Mouse (Mus musculus) testis, adult 2 months (tissue): ENCODE results near the gene Nxpe4. TPM values are rescaled to one million over a fixed set of nuclear protein-coding genes. Genes with fewer than 3 reads are reported as not detected.
"Not testable (repeated sequence)": the region's sequence is repeated elsewhere in the genome, so short reads cannot be mapped to it uniquely, and the experiment has no call there.

ENCODE experiments used
- H3K27ac ChIP-seq: fragments of 200-500 bp; 2 replicates; pipeline ENCODE4 v1.5.1; 2012; ENCODE audit warnings: low read depth, low read length; ENCODE audit not compliant: control insufficient read depth, insufficient read depth
- H3K27me3 ChIP-seq: fragments of 200-500 bp; 2 replicates; pipeline ENCODE4 v1.6.1; 2012; ENCODE audit warnings: mild to moderate bottlenecking, low read length, moderate library complexity; ENCODE audit not compliant: control insufficient read depth, insufficient read depth
- H3K36me3 ChIP-seq: fragments of 200-500 bp; 2 replicates; pipeline ENCODE4 v1.6.1; 2012; ENCODE audit warnings: mild to moderate bottlenecking, low read length; ENCODE audit not compliant: control insufficient read depth, insufficient read depth
- H3K4me1 ChIP-seq: fragments of 200-500 bp; 2 replicates; pipeline ENCODE4 v1.6.1; 2012; ENCODE audit warnings: low read length; ENCODE audit not compliant: control insufficient read depth, insufficient read depth
- H3K4me3 ChIP-seq: fragments of 200-500 bp; 2 replicates; pipeline ENCODE4 v1.5.1; 2012; ENCODE audit warnings: low read depth, mild to moderate bottlenecking, low read length, moderate library complexity, mixed read lengths; ENCODE audit not compliant: control insufficient read depth
- CTCF ChIP-seq: fragments of 200-500 bp; IDR thresholded peaks from 2 replicates; pipeline ENCODE4 v1.5.1; 2012; ENCODE audit warnings: low read depth, mild to moderate bottlenecking, inconsistent platforms, low read length, moderate library complexity; ENCODE audit not compliant: control insufficient read depth, insufficient read depth, insufficient replicate concordance
- POLR2A ChIP-seq: fragments of 200-500 bp; IDR thresholded peaks from 2 replicates; pipeline ENCODE4 v1.6.1; 2012; ENCODE audit warnings: low read depth, mild to moderate bottlenecking, inconsistent platforms, low read length, moderate library complexity; ENCODE audit not compliant: control insufficient read depth
- polyA plus RNA-seq: library from polyadenylated mRNA; depleted of rRNA; stranded (reverse); fragments of >200 nt; gene quantifications from 2 replicates; pipeline ENCODE4 v1.2.3, GENCODE M21; 2012

The Nxpe4 gene
- polyA plus RNA-seq, 1 experiment = 0.84 TPM

DNA sequence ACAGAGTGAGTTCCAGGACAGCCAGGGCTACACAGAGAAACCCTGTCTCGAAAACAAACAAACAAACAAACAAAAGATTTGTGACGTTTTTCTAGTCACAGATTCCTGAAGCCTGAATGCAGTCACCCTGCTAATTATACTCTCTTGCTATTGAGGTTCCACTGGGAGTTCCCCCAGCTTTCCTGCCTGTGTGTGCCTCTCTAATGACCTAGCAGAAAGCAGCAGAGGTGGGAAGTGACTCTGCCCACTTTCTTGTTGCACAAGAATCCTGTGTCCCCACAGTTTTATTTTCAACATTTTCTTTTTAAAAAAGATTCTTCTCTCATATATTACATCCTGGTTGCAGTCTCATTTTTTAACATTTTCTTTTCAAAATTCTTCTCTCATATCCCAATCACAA lies 132.9 kb downstream of the Nxpe4 start:
- Histone ChIP-seq H3K36me3 (no peaks in the 10 kb centered on the region), H3K4me1 (no peaks in the 10 kb centered on the region), H3K27ac (no peak overlapping the region), H3K4me3 (no peak overlapping the region), H3K27me3 (no peaks in the 10 kb centered on the region)
- TF ChIP-seq CTCF (no peak), POLR2A (no peak)

DNA sequence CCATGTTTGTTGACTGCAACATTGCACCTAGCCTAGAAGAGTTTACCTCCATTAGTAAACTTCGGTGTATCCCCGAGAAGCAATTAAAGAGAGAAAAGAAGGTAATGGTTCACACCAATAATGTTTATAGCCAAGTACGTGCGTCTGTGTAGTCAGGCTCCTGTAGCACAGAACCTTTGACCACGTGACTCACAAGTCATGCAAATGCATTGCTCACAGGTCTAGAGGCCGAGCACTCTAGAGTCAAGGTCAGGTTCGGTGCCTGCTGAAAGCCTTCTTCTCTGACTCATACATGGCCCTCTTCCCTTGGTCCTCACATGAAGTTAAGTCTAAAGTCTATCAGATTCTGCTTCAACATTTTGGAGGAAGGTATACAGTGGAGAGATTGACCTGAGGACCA lies 137.2 kb downstream of the Nxpe4 start:
- TF ChIP-seq POLR2A (no peak), CTCF (no peak)
- Histone ChIP-seq H3K4me1 (no peaks in the 10 kb centered on the region), H3K4me3 (no peak overlapping the region), H3K27me3 (no peaks in the 10 kb centered on the region), H3K27ac (no peak overlapping the region), H3K36me3 (no peaks in the 10 kb centered on the region)

DNA sequence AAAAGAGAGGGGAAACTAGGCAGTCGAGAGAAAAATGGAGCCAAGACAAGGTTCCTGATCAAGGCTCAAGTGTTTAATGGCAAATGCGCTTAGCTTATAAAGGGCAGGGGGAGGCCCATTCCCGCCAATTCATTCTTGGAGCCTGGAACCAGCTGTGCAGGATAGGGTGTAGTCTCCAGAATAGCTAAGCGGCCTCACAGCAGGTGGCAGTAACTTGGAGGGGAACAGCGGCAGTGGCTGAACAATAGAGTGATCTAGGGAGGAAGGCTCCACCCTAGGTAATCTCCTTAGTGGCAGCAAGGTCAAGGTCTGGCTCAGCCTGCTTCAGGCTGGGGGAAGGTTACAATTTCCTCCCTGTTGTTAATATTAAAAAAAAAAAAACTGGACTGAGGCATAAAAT lies 141.7 kb downstream of the Nxpe4 start:
- H3K36me3 ChIP-seq, H3K27ac ChIP-seq, H3K4me3 ChIP-seq, H3K4me1 ChIP-seq, H3K27me3 ChIP-seq: not testable (repeated sequence)

DNA sequence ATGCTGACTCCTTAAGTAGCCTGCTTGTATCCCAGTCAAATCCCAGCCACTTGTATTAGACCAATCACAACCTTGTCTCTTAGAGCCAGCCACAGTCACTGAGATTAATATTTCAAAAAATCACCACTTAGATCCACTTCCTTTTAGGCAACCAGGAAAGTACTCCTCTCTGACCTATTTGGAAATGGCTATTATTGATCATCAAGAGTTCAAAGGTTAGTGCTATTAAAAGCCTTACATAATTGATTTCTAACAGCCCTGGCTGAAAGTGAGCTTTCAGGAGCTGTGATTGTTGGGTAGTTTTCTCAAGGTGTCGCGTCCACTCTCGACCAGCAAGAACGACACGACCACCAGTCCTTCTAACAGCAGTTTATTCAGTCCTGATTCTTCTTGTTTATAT lies 149.4 kb downstream of the Nxpe4 start:
- Histone ChIP-seq H3K4me1 (no peaks in the 10 kb centered on the region), H3K4me3 (no peak overlapping the region), H3K27ac (no peak overlapping the region), H3K36me3 (no peaks in the 10 kb centered on the region), H3K27me3 (no peaks in the 10 kb centered on the region)
- no peak for TF ChIP-seq CTCF

DNA sequence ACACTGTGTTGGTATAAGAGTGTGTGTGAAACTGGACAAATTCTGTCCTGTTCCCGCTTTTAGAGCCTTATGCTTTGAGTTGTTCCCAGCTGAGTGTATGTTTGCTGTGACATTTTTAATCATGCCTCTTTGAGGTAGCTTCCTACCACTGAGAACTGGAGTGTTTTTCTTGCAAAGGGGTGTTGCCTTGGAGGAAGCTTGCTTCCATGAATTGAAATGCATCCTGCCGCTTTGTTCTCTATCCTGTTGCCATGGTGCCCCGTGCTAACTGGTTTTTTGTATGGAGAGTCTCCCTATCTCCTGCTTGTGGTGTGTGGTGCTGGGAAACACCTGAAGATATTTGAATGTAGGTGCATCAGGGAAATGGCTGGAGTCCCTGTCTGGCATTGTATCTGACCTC lies 152.4 kb downstream of the Nxpe4 start:
- TF ChIP-seq POLR2A = no peak
- TF ChIP-seq CTCF = no peak
- H3K4me3 ChIP-seq = no peak overlapping the region
- no peaks in the 10 kb centered on the region for H3K4me1 ChIP-seq
- no peak overlapping the region for H3K27ac ChIP-seq
- H3K36me3 ChIP-seq = no peaks in the 10 kb centered on the region
- no peaks in the 10 kb centered on the region for H3K27me3 ChIP-seq

DNA sequence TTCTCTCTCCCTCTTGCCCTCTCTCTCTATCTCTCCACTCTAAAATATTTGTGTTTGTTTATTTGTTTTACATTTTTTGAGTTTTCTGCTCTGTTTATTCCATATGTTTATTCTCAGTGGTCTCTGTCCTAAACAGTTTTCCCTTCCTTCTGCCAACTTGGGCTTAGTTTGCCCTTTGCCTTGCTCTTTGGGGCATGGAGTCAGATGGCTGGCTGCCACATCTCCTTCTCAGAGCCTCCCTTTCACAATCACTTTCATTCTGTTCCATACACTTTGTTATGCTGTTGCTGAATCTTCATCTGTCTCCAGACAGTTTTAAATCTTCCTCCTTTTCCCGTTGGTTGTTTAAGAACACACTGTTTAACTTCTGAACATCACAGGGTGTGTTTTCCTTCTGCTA lies 154.0 kb downstream of the Nxpe4 start:
- no peaks in the 10 kb centered on the region for H3K4me1 ChIP-seq
- H3K27ac ChIP-seq = no peak overlapping the region
- H3K36me3 ChIP-seq = no peaks in the 10 kb centered on the region
- no peak for TF ChIP-seq POLR2A
- no peak for TF ChIP-seq CTCF
- no peak overlapping the region for H3K4me3 ChIP-seq
- no peaks in the 10 kb centered on the region for H3K27me3 ChIP-seq

DNA sequence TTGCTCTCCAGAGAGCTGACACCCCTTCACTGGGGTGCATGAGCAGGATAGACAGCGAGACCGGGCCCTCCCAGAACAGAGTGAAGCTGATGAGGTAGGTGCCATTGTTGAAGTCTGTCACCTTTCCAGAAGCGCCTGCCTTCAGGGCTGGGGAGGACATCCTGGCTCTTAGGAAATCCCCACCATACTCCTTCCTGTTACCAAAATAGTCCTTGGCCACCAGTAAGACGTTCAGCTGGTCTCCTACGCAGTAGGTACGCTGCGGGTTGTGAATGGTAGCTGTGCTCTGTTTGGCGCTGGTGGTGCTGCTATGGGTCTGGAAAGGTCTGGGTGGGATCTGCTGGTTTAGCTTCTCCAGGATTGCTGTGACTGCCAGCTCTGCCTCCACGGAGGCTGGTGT lies 164.5 kb downstream of the Nxpe4 start:
- TF ChIP-seq CTCF (no peak), POLR2A (no peak)
- H3K4me1 ChIP-seq = no peaks in the 10 kb centered on the region; the same call in 1 of the 2 replicates
- H3K27ac ChIP-seq = no peak overlapping the region
- no peaks in the 10 kb centered on the region for H3K27me3 ChIP-seq
- H3K4me3 ChIP-seq = no peak overlapping the region
- H3K36me3 ChIP-seq = no peaks in the 10 kb centered on the region

DNA sequence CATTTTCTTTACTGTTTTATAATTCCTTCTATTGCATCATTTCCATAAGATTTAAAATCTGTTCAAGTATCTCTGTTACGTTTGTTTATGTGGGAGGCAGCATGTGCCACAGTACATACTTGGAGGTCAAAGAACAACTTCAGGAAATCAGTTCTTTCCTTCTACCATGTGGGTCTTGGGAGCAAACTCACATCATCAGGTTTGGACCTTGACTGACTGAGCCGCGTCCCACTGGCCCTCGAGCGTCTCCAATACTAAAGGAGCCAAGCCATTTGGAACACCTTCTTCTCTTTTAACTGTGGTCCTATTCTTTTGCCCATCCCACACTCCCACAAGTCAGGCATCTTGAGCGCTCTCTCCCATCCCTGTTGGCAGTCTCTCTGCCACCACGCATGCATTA lies 167.8 kb downstream of the Nxpe4 start:
- no peak overlapping the region for H3K27ac ChIP-seq
- TF ChIP-seq CTCF (no peak), POLR2A (no peak)
- H3K4me3 ChIP-seq = no peak overlapping the region
- no peaks in the 10 kb centered on the region for H3K27me3 ChIP-seq
- H3K36me3 ChIP-seq = no peaks in the 10 kb centered on the region
- no peaks in the 10 kb centered on the region; the same call in 1 of the 2 replicates for H3K4me1 ChIP-seq
